Mouse (Mus musculus) olfactory bulb, adult 2 months (tissue): ENCODE results near the gene Rnf208.

ENCODE experiments used
- CTCF ChIP-seq: fragments of 200-500 bp; IDR thresholded peaks from 2 replicates; pipeline ENCODE4 v1.5.1; 2012; ENCODE audit warnings: low read depth, mild to moderate bottlenecking, low read length, moderate library complexity; ENCODE audit not compliant: insufficient read depth
- POLR2A ChIP-seq: fragments of 200-500 bp; IDR thresholded peaks from 2 replicates; pipeline ENCODE4 v1.6.1; 2012; ENCODE audit warnings: mild to moderate bottlenecking, low read depth, low read length, moderate library complexity; ENCODE audit not compliant: insufficient read depth

DNA sequence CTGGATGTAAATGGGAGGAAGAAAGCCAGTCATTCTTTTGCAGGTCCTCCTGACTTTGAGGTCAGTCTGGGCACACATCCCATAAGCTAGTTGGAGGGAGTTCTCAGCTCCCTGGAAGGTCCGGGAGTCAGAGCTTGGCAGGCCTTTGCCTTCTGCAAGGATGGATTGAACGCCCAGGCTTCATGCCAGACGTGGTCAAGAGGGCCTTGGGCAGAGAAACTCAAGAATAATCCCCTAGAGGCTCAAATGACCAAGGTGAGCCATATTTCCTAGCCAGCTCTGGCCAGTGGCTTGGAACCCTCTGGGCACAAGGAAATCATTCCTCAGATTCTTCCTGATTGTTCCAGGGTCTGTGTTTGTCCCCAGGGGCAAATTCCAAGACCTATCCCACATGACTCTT, 22.8 kb downstream of the Rnf208 start:
- TF ChIP-seq CTCF (no peak), POLR2A (no peak)
